Comparison of ENCODE assay signal across 16 mouse cellular contexts in genomic region chr8:26308121-26308641, GRCm38 (mm10).
DNase-seq lines count a peak whose midpoint lies in the region; ATAC-seq and TF ChIP-seq lines count a peak whose summit lies in the region.
"Had no signal": no experiment of that assay in that cellular context is flagged by ENCODE, and none has a peak within 500 bp of the region (broad histone marks: within the 10 kb centered on the region; RNA-seq: fewer than 3 reads in every experiment).

No protein-coding gene starts in this region.

- no peak for ATAC-seq in kidney, embryonic 14.5 days (ENCODE audit: low FRiP score, low TSS enrichment)
- ATAC-seq in stomach, embryonic 14.5 days (ENCODE audit: insufficient number of reproducible peaks, insufficient read depth, low FRiP score, low read depth), result no peak
- ATAC-seq in stomach, postnatal 0 days (ENCODE audit: low FRiP score, low TSS enrichment), result no peak
- ATAC-seq in hindbrain, embryonic 15.5 days (ENCODE audit: low FRiP score, low read depth), result no peak
- ATAC-seq in megakaryocyte, adult 5-6 weeks (ENCODE audit: poor library complexity, severe bottlenecking), result no peak
- ATAC-seq: forebrain, embryonic 14.5 days; Patski had no signal

- H3K27ac ChIP-seq in kidney, embryonic 14.5 days (ENCODE audit: low read depth, low read length), result no peak overlapping the region
- H3K27ac ChIP-seq in kidney, adult 2 months (ENCODE audit: insufficient read depth, low read depth, low read length), result no peak overlapping the region
- H3K27ac ChIP-seq in stomach, embryonic 14.5 days (ENCODE audit: low read length), result no peak overlapping the region
- no peak overlapping the region for H3K27ac ChIP-seq in stomach, postnatal 0 days (replicated peaks)
- no peak overlapping the region for H3K27ac ChIP-seq in hindbrain, embryonic 15.5 days (replicated peaks)
- H3K27ac ChIP-seq: lung, embryonic 15.5 days; midbrain, embryonic 12.5 days had no signal

- no peaks in the 10 kb centered on the region for H3K36me3 ChIP-seq in kidney, embryonic 14.5 days (ENCODE audit: control insufficient read depth, insufficient read depth, low read length)
- no peaks in the 10 kb centered on the region for H3K36me3 ChIP-seq in kidney, adult 2 months (ENCODE audit: control insufficient read depth, insufficient read depth, low read length)
- H3K36me3 ChIP-seq in stomach, embryonic 14.5 days (ENCODE audit: control insufficient read depth, insufficient read depth, low read length), result no peaks in the 10 kb centered on the region
- no peaks in the 10 kb centered on the region for H3K36me3 ChIP-seq in stomach, postnatal 0 days (ENCODE audit: control insufficient read depth, insufficient read depth, low read length)
- H3K36me3 ChIP-seq in hindbrain, embryonic 15.5 days, result no peaks in the 10 kb centered on the region
- H3K36me3 ChIP-seq: lung, embryonic 15.5 days; midbrain, embryonic 12.5 days had no signal

- TF ChIP-seq CTCF in kidney, adult 2 months (conservative IDR thresholded peaks at IDR 0.05; ENCODE audit: insufficient read depth, insufficient read length, low read depth, low read length), result no peak
- no peak for TF ChIP-seq CTCF in stomach, postnatal 0 days (IDR thresholded peaks at IDR 0.05; ENCODE audit: low read depth)

- TF ChIP-seq EP300 in stomach, postnatal 0 days (optimal IDR thresholded peaks at IDR 0.05), result no peak

- no peak overlapping the region for H3K4me3 ChIP-seq in kidney, embryonic 14.5 days (ENCODE audit: low read length)
- no peak overlapping the region for H3K4me3 ChIP-seq in kidney, adult 2 months (ENCODE audit: insufficient read depth, low read depth, low read length)
- no peak overlapping the region for H3K4me3 ChIP-seq in stomach, embryonic 14.5 days (ENCODE audit: low read depth, low read length)
- H3K4me3 ChIP-seq in stomach, postnatal 0 days (ENCODE audit: low read depth, low read length), result no peak overlapping the region
- no peak overlapping the region for H3K4me3 ChIP-seq in hindbrain, embryonic 15.5 days
- H3K4me3 ChIP-seq: lung, embryonic 15.5 days; midbrain, embryonic 12.5 days had no signal

- H3K27me3 ChIP-seq in kidney, embryonic 14.5 days (ENCODE audit: control insufficient read depth, insufficient read depth, low read length), result peaks cover 3% of the 10 kb centered on the region; the same call in 1 of the 2 replicates
- H3K27me3 ChIP-seq in kidney, adult 2 months (replicated peaks; ENCODE audit: control insufficient read depth, insufficient read depth, low read length), result no peaks in the 10 kb centered on the region
- H3K27me3 ChIP-seq in stomach, embryonic 14.5 days (ENCODE audit: control insufficient read depth, insufficient read depth, low read length), result no peaks in the 10 kb centered on the region
- H3K27me3 ChIP-seq in stomach, postnatal 0 days (ENCODE audit: control insufficient read depth, insufficient read depth, low read length), result no peaks in the 10 kb centered on the region
- peaks cover 7% of the 10 kb centered on the region; the same call in 1 of the 2 replicates for H3K27me3 ChIP-seq in hindbrain, embryonic 15.5 days
- H3K27me3 ChIP-seq: CH12.LX; midbrain, embryonic 12.5 days had no signal

- WGBS in kidney, embryonic 14.5 days, result 18% methylated on average over 15 of the region's 15 CpGs
- WGBS in kidney, adult 2 months, result 26% methylated on average over 15 of the region's 15 CpGs
- 9% methylated on average over 15 of the region's 15 CpGs for WGBS in stomach, embryonic 14.5 days
- 11% methylated on average over 15 of the region's 15 CpGs for WGBS in stomach, postnatal 0 days
- WGBS in hindbrain, embryonic 15.5 days, result 22% methylated on average over 15 of the region's 15 CpGs

- no peaks in the 10 kb centered on the region for H3K9me3 ChIP-seq in kidney, embryonic 14.5 days (ENCODE audit: control insufficient read depth, low read length)
- H3K9me3 ChIP-seq in stomach, embryonic 14.5 days (ENCODE audit: control insufficient read depth, low read depth, low read length), result no peaks in the 10 kb centered on the region
- no peaks in the 10 kb centered on the region for H3K9me3 ChIP-seq in stomach, postnatal 0 days (ENCODE audit: control insufficient read depth, low read length)
- H3K9me3 ChIP-seq in hindbrain, embryonic 15.5 days, result no peaks in the 10 kb centered on the region
- H3K9me3 ChIP-seq: lung, embryonic 15.5 days; midbrain, embryonic 12.5 days had no signal

- H3K4me1 ChIP-seq in kidney, embryonic 14.5 days (ENCODE audit: control insufficient read depth, insufficient read depth, low read length), result peaks cover 21% of the 10 kb centered on the region
- no peaks in the 10 kb centered on the region for H3K4me1 ChIP-seq in kidney, adult 2 months (ENCODE audit: control insufficient read depth, insufficient read depth, low read length)
- peaks cover 10% of the 10 kb centered on the region; the same call in 1 of the 2 replicates for H3K4me1 ChIP-seq in stomach, embryonic 14.5 days (ENCODE audit: control insufficient read depth, insufficient read depth, low read length)
- no peaks in the 10 kb centered on the region for H3K4me1 ChIP-seq in stomach, postnatal 0 days (replicated peaks; ENCODE audit: control insufficient read depth, insufficient read depth)
- H3K4me1 ChIP-seq in hindbrain, embryonic 15.5 days (replicated peaks), result peaks cover 17% of the 10 kb centered on the region
- H3K4me1 ChIP-seq: lung, embryonic 15.5 days had no signal

- no peak for DNase-seq in kidney, adult 2 months
- DNase-seq in stomach, postnatal 0 days (ENCODE audit: low spot score), result no peak
- no peak for DNase-seq in cerebellum, adult 8-10 months
- DNase-seq: adrenal gland, postnatal 25 days; gastrocnemius, postnatal 36 days; kidney, postnatal 10 days; right cerebral cortex, postnatal 25 days had no signal

- H3K4me2 ChIP-seq in kidney, embryonic 14.5 days (replicated peaks; ENCODE audit: low read depth, low read length), result 0 out of 2 replicates have a peak overlapping the region, but pooled peaks have one; percentile 10
- peak overlapping the region; percentile 24; the same call in 1 of the 2 replicates for H3K4me2 ChIP-seq in stomach, embryonic 14.5 days (replicated peaks; ENCODE audit: low read depth, low read length)
- no peak overlapping the region for H3K4me2 ChIP-seq in stomach, postnatal 0 days (replicated peaks; ENCODE audit: low read depth)
- H3K4me2 ChIP-seq in hindbrain, embryonic 15.5 days, result 0 out of 2 replicates have a peak overlapping the region, but pooled peaks have one; percentile 7
- H3K4me2 ChIP-seq: lung, embryonic 15.5 days; midbrain, embryonic 12.5 days had no signal

- no peak for TF ChIP-seq POLR2A in kidney, adult 2 months (IDR thresholded peaks at IDR 0.05; ENCODE audit: low read depth, low read length)

- no peak overlapping the region for H3K9ac ChIP-seq in kidney, embryonic 14.5 days (ENCODE audit: low read depth, low read length)
- no peak overlapping the region for H3K9ac ChIP-seq in stomach, embryonic 14.5 days (replicated peaks; ENCODE audit: low read depth, low read length)
- no peak overlapping the region for H3K9ac ChIP-seq in stomach, postnatal 0 days (ENCODE audit: low read length)
- H3K9ac ChIP-seq in hindbrain, embryonic 15.5 days, result no peak overlapping the region
- H3K9ac ChIP-seq: lung, embryonic 15.5 days; midbrain, embryonic 12.5 days had no signal
